Mouse (Mus musculus): ENCODE measurements around the gene En2. TPM values are rescaled to one million over a fixed set of nuclear protein-coding genes. Genes with fewer than 3 reads are reported as not detected.

The En2 gene
- total RNA-seq, 2 experiments from 2014 or later: not detected

DNA sequence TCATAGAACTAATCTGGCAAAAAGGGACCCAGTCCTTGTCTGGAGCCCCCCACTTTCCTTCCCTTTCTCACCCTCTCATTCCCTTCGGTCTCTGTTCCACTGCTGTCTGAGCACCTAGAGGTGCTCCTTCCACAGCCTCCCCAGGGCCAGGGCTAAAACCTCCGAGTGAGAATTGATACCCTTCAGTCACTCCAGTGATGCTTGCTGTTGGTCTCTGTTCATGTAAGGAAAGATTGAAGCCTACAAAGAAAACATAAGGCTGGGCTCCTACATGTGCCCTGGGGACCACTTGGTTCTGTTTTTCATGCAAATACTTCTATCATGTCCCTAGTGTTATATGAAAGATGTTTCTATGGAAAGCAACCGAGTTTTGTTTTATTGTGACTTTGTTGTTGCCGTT, 10.5 kb downstream of the En2 start:
- no peak for ATAC-seq (replicated peaks; ENCODE audit: poor library complexity, severe bottlenecking)

DNA sequence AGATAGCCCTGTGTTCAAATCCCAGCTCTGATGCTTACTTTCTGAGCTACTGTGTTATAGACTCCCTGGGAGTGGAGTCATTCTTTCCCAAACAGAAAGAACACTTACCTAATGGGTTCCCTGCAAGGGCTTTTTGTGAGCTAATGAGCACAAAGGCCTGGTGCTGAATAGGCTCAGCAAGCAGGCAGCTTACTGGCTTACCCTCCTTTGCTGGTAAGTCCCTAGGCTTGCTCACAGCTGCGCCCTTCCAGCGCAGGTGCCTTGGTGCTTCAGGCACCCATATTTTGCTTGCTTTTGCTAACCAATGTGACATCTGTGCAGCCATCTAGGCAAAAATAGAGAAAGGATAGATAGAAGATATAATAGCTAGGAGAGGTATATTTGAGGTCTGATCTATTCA, 11.1 kb downstream of the En2 start:
- ATAC-seq (replicated peaks; ENCODE audit: poor library complexity, severe bottlenecking): no peak

DNA sequence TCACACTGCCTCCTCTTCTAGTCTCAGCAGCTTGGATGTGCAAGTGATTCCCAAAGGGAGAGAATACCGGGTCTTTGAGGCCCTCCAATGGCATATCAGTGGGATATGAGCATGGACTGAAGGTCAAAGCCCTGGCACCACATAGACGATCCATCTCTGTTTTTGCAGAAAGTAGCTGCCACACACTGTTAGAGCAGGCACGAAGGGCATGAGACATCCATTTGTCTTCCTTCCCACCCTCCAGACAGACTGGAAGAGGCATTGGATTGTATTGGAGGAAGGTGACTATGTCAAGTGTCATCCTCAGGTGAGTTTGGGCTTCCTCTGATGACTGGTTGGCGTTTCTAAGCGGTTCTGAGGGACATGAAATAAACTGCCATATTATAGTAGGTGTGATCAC, 12.8 kb downstream of the En2 start:
- no peak for ATAC-seq (replicated peaks; ENCODE audit: poor library complexity, severe bottlenecking)

DNA sequence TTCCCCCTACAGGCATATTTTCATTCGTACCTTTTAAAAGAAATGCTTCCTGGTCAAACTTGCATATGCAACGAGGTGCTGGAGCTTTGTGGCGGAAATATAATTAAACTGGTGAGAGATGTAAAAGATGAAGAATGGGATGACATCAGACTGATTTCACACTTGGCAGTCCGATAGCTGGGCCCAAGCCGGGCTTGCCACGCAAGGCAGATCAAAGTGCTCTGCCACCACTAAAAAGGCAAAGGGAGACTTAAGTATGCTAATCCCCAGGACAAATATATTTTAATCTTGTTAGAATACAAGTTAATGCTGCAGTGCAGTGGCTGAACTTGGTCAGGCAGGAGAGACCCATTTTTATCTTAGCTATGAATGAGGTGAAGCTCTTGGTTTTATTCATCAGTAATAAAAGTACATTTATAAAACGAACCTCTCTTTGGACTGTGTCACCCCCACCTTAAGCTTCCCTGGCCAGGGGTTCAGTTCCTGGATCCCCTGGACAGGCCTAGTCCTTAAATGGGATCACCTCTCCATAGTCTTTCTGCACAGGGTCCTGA, 13.8 kb downstream of the En2 start:
- no peak for ATAC-seq (replicated peaks; ENCODE audit: poor library complexity, severe bottlenecking)

DNA sequence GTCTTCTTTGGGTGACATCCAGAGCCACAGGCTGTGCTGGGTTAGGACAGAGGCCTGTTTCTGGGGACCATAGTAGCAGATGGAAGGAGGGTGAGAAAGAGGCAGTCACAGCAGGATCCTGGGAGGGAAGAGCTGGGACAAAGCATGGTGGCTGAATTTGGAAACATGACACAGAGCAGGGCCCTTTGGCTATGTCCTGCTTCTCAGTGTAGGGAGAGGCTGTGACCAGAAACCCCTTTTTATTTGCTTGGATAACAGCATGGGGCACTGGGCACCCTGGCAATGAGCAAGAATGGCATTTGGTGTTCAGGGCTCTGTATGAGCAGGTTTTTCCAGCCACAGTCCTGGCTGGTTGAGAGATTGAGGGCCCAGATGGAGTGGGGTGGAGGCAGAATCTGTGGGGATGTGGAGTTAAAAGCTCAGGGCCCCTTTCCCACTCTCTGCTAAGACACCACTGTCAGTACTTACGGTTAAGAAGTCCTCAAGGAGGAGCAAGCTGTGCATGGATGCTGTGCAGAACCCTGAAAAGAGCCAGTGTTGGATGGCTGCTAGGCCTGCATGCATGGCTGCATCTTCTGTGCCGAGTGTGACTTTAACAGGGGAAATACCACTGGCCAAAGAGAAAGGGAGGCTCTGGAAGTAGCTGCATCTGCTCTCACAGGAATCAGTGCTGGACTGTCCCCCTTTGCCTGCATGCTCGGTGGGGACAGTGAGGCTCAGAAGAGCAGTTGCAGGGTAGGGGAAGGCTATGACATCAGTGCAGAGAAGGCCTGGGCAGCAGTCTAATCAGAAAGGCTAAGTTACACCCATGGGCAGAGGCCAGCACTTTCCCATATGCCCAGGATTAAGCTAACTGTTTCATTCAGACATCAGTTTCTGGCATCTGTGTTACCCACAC, 26.0 kb downstream of the En2 start:
- ATAC-seq (replicated peaks; ENCODE audit: poor library complexity, severe bottlenecking): no peak

DNA sequence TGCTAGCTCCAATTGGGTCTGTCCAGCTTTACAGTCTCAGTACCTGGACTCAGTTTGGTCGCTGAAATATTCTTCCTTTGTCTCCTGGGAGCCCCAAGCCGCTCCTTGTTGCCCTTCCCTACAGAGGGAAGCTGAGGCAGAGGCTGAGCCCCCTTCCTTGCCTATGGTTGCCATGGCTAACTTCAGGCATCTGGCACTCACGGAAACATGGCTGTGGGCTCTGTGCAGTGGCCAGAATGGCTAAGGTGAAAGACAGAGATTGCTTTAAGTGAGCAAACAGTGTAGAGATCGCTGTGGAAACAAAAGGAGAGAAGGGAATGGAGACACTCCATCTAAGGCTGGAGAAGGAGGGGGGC, 26.6 kb downstream of the En2 start:
- ATAC-seq (replicated peaks; ENCODE audit: poor library complexity, severe bottlenecking): no peak

DNA sequence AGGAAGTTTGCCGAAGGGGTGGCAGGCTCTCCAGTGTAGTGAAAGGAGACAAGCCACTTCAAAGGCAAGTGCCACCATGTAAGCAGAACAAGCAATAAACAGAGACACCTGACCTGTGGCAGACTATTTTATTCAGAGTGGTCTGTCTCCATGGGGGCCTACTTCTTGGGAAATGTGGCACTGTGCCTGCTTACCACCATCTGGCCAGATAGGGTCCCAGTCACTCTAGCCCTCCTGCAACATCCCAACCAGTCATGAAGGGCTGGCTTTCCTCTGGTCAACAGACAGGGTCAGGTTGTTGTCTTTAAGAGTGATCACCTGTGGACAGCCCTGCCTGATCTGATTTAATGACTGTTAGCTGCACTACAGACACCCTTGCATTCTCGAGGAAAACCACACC, 30.0 kb downstream of the En2 start:
- ATAC-seq (replicated peaks; ENCODE audit: poor library complexity, severe bottlenecking): no peak

DNA sequence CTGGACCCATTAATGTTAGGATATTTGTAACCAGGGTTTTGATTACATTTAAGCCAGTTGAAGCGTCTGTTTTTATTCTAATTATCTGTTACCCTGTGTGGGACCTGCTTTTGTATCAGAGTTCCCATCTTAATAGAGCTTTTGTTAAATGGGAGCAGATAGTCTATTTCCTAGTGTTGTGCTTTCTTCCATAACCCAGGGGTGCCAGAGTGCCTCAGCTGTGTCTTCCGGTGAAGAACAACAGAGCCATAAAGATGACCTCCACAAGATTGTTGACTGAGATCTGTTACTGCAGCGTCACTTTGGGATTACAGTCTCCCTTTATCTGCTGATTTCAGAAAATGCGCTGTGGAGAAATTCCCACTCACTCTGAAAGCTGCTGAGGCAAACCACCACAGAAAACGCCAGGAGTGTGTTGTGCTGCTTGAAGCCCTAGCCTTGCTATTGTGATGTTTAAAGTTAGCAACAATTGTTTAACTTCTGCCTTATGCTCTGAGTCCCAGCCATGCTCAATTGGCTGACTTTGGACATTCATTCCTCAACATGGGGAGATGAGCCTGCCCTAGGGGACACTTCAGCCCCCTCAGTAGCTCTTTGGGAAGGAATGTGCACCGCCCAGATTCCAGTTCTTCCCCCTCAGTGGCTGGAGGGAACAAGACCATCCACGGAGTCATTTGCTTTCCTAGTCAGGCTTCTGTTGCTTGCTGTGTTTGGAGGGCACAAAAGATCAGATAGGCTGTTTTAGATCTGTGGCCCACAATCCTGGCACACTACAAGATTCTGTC, 33.8 kb downstream of the En2 start:
- ATAC-seq (replicated peaks; ENCODE audit: poor library complexity, severe bottlenecking): no peak

DNA sequence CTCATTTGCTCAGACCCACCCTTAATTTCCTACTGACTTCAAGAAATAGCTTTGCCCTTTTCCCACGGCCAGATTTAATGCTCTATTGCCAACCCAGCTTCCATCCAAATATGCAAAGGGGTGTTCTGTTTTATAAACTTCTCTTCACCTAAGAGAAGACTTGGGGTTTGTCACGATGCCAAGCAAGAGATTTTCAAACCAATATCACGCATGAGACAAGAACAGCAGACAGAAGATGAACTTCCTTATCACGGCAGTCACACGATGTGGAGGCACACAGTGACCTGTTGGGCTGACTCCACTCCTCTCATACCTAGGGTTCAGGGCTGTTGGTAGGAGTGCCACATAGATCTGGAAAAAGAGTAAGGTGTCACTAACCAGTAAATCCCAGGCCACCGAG, 37.6 kb downstream of the En2 start:
- no peak for ATAC-seq (replicated peaks; ENCODE audit: poor library complexity, severe bottlenecking)

DNA sequence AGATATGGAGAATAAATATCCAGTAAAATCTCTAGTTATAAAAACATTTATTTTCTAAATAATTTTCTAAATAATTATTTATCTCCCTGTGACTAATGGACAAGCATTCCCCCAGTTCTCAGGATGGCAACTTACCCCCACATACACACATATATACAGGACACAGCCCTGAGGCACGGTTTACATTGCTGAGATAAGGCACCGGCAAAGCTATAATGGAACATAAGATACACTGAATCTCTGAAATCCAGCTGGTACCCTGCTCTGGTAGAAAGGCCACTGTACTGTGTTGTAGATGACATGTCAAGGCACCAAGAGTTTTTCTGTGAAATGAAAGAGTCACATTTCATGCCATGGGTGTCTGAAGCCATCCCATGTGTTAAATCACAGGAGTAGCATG, 39.2 kb downstream of the En2 start:
- no peak for ATAC-seq (replicated peaks; ENCODE audit: poor library complexity, severe bottlenecking)

DNA sequence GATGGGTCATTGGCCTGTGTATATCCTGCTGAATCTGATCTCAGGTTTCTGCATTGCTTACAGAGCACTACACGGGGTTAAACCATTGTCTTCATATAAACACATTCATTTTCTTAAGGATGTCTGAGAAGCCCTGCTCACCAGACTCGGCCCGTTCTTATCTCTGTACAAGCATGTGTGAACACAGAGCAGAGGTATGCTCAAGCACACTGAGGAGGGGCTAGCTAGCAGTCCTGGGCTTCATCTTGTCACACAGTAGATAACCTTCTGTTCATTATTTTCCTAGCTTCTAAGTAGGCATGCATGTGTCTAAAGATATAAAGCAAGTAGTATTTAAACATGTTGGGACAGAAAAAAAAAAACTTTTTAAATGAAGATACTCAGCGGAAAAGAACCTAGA, 41.0 kb downstream of the En2 start:
- no peak for ATAC-seq (replicated peaks; ENCODE audit: poor library complexity, severe bottlenecking)

DNA sequence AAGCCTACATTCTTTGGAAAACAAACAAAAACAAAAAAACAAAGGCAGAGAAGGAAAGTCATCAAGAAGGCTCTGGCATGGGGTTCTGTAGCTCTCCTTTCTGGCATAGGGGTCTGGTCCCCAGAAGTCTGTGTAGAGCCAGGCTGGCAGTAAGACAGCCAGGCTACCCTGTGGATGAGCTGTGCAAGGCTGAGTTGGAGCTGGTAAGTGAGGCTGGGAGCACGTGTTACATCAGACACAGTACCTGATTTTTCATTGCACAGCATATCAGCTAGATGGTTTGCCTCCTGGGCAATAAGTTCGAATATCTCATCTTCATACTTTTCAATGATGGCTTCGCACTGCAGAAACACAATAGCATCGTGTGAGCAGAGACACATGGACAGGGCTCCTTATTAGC, 41.5 kb downstream of the En2 start:
- no peak for ATAC-seq (replicated peaks; ENCODE audit: poor library complexity, severe bottlenecking)

DNA sequence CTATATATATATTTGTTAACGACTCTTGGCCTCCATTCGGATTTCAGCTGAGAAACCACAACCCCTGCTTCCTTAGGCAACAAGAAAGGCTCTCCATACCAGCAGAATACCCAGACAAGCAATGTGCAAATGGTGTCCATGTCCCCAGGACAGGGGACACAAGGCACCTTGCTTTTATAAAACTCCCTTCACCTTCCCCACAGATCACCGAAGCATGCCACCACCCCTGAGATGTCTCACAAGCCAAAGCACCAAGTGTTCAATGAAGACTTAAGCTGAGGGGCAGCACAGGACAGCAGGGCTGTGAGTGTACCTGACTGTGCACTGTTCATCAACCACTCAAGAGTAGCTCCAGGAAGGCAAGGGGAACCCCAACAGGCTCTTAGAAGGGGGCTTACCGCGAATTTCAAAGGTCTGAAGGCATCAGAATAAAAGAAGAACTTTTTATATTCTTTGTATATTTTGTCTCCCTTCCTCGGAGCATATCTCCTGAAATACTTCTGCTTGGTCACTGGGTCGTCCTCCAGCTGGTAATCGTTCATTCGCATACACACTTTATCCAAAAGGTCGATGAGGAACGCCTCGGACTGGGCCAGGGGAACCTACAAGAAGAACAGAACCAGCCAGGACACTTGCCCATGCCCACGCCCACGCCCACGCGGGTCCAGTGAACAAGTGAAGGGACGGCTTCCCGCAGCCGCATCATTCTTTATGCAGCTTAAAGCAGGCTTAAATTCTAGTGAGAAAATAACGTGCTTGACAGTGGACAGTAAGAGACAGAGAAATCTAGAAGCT, 43.4 kb downstream of the En2 start:
- ATAC-seq (replicated peaks; ENCODE audit: poor library complexity, severe bottlenecking): no peak

DNA sequence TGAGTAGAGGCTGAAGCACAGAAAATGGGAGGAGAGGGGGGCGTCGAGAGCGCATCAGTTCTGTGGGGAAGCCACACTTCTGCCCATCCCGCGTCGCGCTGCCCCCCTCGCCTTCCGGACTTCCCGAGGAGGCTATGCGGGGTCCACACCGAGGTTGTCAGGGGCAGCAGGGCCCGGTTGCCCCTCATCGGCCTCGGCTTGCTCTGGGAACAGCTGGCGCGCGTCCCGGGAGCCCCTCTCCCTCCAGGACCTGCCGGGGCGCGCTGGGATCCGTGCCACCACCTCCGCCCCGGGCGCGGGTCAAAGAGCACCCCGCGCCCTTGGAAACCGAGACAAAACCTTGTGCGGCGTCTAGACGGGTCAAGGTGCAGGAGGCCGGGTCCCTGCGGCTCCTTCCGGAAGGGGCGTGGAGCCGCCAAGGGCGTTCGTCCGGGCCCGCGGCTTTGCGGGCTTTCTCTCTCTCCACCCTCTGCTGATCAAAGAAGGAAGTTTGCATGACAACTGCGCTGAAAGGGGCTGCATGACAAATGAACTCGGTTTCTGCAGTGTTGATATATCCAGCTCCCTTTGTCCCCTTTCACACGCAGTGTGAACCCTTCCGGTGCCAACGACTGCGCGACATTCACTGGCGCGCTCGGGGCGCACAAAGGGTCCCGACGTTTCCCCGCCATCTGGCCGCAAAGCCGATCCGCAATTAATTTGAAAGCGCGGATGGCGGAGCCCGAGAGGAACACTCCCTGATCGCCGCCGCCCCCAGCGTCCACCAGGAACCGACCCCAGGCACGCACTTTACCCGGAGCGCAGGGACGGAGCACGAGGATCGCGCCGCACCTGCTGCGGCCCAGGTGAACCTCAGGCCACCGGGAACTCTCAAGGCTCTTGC, 44.3 kb downstream of the En2 start:
- ATAC-seq (replicated peaks; ENCODE audit: poor library complexity, severe bottlenecking): peak; percentile 80

DNA sequence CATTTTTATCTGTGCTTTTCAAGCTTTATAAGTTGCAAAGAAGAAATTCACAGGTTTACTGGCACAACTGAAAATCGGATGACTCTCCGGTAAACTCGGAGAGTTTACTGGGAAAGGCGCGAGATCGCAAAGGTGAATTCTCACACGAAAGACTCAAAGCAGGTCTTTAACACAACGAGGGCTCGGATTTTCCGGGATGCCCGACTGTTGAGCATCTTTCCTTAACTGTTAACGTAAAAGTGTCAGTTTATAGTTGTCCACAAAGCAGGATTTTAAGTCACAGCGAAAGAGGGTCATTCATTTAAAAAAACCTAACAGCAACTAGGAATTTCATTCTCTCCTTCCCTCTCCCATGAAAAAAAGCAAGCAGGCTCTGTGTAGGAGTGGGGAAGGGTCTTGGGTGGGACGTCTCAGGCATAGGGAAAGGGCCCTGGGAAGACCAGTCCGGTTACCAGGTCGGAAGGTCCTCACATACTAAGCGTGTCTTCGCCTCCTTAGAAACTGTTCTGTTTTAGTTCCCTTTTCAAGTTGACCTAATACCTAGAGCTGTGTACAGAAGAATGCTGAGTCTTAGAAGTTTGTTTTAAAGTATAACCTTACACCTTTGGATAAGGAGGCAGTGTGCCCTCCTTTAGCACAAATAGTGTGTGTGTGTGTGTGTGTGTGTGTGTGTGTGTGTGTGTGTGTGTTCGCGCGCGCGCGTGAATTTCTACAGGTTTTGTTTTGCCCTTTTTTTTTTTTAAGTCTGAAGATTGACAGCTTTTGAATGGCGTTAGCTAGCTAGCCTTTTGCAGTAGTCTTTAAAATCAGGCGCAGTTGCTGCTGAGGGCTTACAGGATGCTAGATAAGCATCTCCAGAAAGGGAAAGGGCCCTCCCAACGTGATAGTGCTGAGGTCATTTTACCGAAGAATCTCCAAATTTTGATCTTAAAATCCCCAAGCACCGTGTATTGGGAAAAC, 45.4 kb downstream of the En2 start:
- no peak for ATAC-seq (replicated peaks; ENCODE audit: poor library complexity, severe bottlenecking)

DNA sequence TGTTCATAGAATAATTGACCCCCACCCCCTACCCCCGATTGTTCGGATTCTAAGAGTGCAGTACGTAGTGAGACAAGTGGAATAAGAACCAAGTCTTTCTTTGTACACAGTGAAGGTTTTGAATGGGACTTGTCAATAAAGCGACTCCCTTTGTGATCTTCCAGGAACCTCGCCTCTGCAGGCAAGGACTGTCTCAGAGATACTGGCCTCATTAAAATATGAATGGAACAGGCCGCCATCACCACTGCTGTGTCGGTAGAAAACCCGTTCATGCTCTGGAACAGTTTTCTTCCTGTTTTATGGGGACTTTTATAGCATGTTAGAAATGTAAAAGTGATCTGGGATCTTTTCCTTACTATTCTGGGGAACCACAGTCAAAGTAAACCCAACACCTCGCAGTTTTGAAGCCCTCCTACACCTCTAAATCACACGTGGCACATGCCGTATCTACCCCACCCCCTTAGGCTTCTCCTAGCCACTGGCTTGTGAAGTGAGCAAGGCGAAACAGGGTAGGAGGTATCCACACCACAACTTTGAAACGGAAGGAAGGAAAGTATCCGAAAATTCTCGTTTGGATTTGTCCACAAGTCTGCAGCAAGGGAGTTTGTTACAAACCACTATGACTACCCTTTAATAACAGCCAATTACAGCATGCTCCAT, 46.3 kb downstream of the En2 start:
- ATAC-seq (replicated peaks; ENCODE audit: poor library complexity, severe bottlenecking): no peak

DNA sequence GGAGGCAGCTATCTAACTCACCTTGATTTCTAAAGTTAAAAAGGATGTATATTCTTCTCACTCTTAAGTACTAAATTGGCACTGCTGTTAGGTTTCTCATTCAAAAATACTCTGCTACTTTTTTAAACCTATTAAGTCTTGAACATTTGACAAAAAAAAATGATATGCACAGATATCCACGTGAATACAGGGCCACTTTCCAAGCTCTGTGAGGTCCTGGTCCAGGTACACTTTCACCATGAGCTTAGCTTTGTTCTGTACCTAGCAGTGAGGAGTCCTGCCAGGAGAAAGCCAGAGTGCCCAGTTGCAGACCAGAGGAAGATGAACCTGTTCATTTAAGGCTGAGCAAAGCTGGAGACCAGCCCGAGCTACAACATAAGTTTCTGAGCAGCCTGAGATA, 47.9 kb downstream of the En2 start:
- no peak for ATAC-seq (replicated peaks; ENCODE audit: poor library complexity, severe bottlenecking)

DNA sequence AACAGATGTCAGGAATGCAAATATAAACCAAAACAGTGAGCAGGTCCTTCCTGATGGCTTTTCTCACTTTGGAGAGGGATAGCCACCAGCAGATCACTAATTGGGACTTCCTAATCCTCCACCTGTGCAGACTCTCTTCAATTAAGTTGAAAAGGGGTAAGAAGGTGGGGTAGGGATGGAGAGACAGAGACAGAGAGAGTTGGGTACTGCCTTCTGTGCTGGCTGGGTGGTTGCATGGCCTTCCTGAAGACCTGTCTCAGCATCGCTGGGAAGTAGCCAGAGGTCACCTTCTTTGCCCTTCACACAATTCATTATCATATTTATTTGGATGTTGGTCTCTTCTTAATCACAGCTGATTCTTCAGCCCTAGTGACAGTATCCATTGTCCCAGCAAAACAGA, 54.1 kb downstream of the En2 start:
- no peak for ATAC-seq (replicated peaks; ENCODE audit: poor library complexity, severe bottlenecking)

Data from granulocyte monocyte progenitor cell, adult 5-6 weeks (primary cell).